Mouse (Mus musculus): ENCODE data around the gene Fgfr2.

- TF ChIP-seq MYOG (IDR thresholded peaks at IDR 0.05; ENCODE audit: control insufficient read depth in 1 of 3, insufficient read depth in 1 of 3, insufficient read length in 2 of 3, low read depth in 2 of 3) (no peak), POLR2AphosphoS2 (IDR thresholded peaks at IDR 0.05; ENCODE audit: insufficient read length, low read depth) (no peak), POLR2A (IDR thresholded peaks at IDR 0.05; ENCODE audit: insufficient read length, low read depth) (no peak), MAX (IDR thresholded peaks at IDR 0.05; ENCODE audit: low read depth) (no peak), CEBPB (IDR thresholded peaks at IDR 0.05; ENCODE audit: insufficient read depth, poor library complexity, severe bottlenecking) (no peak), USF1 (IDR thresholded peaks at IDR 0.05; ENCODE audit: low read depth) (no peak), TCF12 (IDR thresholded peaks at IDR 0.05; ENCODE audit: insufficient read depth, poor library complexity, severe bottlenecking) (no peak), E2F4 (IDR thresholded peaks at IDR 0.05; ENCODE audit: insufficient read depth) (no peak), REST (IDR thresholded peaks at IDR 0.05; ENCODE audit: insufficient read depth, insufficient read length) (no peak)
Observed at GRCm38 (mm10) chr7:132111770-132112169, 1011.4 kb downstream of the Fgfr2 start.
